Mouse (Mus musculus): ENCODE results near the gene Rasl10a.

- TF ChIP-seq CTCF (IDR thresholded peaks at IDR 0.05; ENCODE audit: borderline replicate concordance, insufficient read depth, low read depth, low read length) (no peak), POLR2A (IDR thresholded peaks at IDR 0.05; ENCODE audit: borderline replicate concordance, insufficient read depth, low read length) (no peak)
Measured at GRCm38 (mm10) chr11:5067063-5067462, 9.1 kb downstream of the Rasl10a start.
